Mouse (Mus musculus) megakaryocyte, adult 5-6 weeks (primary cell): ENCODE measurements around the gene Mtpn. TPM values are rescaled to one million over a fixed set of nuclear protein-coding genes. Genes with fewer than 3 reads are reported as not detected.
A peak's percentile ranks its signal among the peaks of the same experiment; 100 is the strongest.

Experiments used
- ATAC-seq: 2 replicates; pipeline ENCODE4 v1.8.0; 2016; ENCODE audit warnings: mild to moderate bottlenecking, inconsistent platforms; ENCODE audit not compliant: poor library complexity, severe bottlenecking
- total RNA-seq, 2 experiments: library from RNA; stranded (forward) in 1 of 2; stranded (reverse) in 1 of 2; fragments of 153-499, 151-499 nt in 1 of 2; fragments of 221-1000, 200-1000 nt in 1 of 2; gene quantifications; 2 replicates each; pipeline versions ENCODE4 v1.2.3 to v1.2.4; 2015 to 2017

The Mtpn gene
- 220 and 244 TPM in 2 replicates for total RNA-seq (2015)
- 199 and 205 TPM in 2 replicates for total RNA-seq (2017)

DNA sequence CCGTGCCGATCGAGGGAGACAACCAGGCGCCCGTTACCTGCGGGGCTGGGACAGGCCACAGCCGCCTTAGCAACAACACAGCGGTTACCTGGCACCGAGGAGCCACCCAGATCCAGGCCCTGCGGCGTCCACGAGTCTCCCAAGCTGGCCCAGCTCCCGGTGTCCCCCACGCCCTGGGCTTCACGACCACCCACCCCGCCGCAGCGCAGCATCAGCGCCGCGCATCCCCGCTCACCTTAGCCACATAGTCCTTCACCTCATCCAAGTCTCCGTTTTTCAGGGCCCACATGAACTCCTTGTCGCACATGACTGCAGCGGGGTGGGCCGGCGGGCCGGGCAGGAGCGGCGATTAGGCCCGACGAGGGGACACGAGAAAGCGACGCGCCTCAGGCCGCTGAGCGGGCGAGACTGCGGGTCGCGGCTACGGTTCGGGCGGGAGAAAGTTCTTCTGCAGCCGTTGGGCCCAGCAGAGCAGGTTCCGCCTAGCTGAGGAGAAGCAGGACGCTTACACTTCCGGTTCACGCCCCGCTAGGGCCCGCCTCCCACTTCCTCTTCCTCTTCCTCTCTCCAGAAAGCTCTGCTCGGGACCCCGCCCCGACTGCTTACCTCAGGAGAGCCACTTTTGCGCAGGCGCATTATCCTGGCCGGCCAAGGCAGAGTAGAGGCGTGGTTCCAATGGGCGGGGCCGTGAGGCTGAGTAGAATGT is at the start of gene Mtpn:
Gene Mtpn (minus strand): TSS at position 585 of the 706 bp plus-strand sequence.
- peak; percentile 92 for ATAC-seq

DNA sequence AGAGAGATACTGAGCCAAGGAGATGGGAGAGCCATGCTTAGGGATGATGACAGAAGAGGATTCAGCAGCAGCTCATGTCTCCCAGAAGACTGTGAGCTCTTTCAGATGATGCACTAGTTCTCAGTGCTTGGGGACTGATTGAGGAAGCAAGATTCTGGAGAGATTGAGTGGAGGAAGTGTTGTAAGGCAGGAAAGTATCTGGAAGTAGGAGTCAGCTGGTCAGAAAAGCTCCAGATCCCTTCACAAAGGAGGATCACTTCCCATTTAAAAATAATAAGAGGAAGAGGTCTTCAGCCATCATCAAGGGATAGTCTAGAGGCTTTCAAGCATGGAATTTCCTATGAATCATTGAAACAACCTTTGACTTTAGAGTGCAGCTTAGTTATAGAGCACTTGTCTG is 29.0 kb upstream of the Mtpn start:
- peak; percentile 78 for ATAC-seq

DNA sequence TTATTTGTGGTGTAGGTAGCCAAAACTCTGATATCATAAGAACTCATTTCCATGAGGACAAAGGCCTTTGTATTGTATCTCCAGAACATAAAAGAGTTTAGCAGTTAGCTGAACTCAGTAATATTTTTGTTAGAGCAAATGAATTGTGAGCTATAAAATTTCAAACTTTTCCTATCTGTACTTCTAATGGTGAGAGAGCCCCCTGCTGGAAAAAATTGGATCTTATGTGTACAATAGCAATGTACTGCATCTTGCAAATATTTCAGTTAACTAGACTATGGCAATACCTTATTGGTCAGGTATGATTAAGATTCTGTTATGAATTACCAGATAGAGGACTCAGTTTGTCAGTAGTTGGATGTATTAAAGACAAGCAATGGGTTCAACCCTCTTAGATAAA is 28.1 kb upstream of the Mtpn start:
- ATAC-seq, result peak; percentile 70; the same call in 1 of the 2 replicates

DNA sequence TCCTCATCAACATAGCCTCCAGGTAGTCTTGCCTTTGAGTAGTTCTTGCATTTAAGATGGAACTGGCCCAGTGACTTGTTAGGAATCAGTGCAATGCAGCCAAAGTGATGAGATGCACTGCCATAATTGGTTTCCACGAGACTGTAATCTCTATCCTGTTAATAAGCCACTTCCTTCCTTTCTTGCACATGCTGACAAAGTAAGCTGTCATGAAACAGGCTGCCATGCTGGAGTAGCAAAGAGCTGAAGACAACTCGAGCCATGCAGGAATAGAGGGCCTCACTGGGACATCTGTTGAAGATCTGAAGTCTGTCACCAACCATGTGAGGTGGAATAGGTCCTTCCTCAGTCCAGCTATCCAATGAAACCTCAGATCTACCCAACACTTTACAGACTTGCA is 20.3 kb upstream of the Mtpn start:
- no peak for ATAC-seq

DNA sequence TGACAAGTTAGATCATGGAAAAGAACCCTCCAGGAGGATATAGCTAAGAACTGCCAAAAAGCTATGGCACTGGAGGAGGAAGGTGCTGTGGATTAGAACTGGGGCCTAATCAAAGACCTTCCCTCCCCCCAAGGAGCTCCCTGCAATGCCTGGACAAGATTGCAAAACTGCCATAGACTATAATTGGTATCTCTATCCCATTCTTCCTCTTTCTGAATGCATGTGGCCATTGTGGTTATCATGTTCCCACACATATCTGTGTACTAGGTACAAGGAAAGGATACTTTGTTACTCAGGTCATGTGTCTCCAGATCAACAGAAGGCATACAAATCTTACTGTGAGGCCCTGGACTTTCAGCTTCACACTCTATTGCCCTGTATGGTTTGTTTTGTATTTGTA is 4.7 kb upstream of the Mtpn start:
- peak; percentile 75 for ATAC-seq

DNA sequence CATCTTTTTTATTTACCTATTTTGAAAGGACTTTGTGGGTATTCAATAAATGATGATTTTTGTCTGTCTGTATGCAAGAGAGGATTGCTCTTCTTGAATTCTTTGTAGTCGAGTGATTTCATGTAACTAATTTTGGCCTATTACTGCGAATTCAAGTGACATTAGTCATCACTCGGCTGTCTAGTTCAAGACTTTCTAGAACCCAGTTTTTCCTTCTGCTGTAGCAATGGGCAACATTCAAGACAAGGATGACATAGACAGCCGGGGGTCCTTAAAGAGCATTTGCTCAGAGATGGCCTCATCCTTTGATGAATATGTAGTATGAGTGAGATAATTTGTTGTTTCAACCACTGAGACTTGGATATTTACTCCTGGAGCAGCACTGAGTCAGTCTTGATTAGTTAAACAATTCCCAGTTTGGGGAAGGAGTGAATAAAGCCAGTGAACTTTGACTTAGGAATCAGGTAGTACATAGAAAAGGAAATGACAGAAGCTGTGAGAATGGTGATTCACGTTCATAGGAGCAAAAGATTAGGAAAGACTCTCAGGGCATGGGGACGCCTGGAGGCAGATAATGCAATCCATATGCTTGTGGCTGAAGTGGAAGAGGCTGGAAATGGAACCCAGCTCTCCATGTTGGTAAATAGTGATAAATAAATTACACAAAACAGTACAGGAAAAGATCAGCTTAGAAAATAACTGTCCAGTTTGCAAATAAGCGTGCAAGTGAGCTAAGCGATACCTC is 3.1 kb upstream of the Mtpn start:
- no peak for ATAC-seq

DNA sequence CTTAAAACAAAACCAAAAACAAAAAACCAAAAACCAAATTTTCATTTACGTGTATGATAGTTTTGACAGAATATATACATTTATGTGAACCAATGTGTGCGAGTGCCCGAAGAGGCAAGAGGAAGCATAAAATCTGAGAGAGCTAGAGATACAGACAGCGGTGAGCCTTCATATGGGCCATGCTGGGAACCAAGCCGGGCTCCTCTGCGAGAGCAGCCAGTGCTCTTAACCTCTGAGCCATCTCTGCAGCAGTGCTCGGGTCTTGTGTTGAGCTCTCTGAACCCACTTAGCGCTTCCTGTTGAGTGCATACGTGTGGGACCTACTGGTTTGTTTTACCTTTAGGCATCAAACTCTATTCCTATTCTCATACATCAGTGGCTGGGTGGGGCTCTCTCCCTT is 689 bp upstream of the Mtpn start:
- ATAC-seq, result no peak

DNA sequence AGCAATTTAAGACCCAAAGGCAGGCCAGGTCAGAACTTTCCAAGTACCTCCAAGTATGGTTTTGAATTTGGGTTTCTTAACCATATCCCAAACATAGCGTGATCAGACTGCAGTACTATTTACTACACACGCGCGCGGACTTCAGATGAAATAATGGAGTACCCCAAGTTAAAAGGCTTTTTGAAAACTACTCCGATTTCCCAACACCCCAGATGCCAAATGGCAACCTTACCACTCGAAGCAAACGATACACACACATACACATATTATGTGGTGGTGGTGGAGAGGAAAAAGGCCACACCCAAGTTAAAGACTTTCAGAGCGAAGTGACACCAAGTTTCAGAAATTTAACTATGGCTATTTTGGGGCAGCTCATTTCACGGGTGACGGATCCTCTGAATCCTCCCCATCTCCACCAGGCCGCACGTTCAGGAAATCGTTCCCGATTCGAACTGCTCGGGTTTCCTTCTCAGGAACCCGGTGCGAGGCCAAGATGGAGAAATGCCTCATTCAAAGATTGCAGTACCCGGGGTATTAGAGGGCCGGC is 858 bp downstream of the Mtpn start:
- ATAC-seq, result peak; percentile 0; the same call in 1 of the 2 replicates

DNA sequence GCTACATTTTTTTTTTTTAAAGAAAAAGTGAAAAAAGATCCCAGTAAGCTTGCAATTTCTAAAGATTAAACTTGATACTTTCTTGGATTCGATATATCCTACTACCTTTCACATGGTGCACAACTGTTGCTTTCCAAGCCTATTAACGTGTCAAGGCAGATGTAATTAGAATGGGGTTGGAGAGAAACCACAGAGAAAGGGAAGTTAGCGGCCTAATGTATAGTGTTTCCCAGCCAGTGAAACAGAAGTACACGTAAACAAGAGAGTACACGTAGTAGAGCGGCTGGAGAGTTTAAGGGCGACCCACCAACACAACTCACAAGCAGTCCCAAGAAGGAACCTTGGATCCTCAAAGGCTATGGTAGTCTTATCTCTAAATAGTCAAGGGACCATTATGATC is 3.7 kb downstream of the Mtpn start:
- ATAC-seq, result peak; percentile 58

DNA sequence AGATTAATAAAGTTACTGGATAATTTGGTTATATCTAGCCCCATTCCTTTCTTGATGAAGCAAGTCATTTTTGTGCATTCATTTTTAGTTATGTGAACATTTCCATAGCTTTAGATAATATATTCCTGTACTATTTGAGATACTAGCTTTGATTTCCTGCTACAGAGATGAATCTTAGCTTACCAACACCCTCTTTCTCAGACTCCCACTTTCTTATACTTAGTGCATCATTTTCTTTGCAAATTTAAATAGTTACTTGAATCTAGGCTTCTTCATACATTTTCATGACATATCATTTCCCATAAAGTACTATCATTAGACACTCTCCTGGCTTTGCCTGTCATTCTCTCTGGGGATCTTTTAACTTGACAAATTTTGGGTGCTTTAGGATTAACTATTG is 26.3 kb downstream of the Mtpn start:
- no peak for ATAC-seq

DNA sequence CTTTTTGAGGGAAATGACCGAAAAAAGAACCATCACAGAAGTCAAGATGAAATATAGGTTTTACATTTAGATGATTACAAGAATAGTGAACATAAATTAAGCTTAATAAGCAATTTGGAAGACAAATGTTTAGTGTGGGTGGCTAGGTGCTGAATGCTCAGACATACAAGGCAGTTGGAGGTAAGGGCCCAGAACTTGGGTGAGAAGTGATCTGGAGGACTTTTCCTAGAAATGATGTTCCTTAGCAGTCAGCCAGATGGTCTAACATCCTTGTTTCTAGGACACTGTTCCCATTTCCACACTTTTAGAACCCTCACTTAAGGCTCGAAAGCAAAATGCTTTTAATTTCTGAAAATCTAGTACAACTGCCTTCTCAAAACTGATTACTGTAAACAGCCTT is 34.9 kb downstream of the Mtpn start:
- ATAC-seq, result no peak

DNA sequence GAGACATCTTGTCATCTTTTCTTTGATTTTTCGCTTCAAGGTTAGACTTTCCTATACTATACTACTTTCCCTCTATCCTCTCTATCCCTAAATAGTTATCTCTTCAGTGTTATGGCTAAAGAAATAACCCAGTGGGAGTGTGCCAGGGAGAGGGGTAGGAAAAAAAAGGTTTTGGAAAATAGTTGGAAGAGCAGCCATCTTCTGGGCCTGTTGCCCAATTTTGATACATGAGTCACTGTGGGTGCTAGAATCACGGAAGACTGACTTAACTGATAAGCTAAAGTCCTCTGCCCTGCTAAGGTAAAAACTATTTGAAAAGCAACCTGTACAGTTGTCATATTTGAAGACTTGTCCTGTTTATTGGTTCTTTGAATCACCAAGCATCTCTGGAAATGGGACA is 36.8 kb downstream of the Mtpn start:
- ATAC-seq, result no peak

DNA sequence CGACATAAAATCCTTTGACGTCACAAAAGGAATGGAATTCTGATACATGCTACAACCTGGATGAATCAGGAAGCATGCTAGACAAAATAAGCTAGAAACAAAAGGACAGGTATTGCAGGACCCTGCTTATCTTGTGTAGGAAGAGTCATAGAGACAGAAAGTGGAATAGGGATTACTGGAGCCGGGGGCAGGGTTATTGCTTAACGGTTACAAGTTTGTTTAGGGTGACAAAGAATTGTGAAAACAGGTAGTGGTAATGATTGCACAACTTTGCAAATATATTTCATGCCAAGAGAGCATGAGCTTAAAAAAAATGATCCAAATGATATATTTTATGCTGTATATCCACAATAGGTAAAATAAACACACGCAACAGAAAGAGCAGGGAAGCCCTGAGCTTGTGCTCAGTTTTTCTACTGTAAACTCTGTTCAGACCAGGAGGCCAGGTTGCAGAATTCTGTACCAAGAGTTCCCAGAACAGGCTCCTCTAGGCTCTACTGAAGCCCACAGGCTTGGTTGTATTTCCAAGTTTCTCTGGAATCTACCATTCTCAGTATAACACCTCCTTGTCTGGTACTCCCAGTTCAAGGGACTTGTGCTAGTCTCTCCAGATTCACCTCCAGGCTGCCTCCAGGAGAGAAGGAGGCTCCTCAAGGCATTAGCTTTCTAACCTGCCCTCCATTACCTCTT is 39.6 kb downstream of the Mtpn start:
- peak; percentile 92 for ATAC-seq

DNA sequence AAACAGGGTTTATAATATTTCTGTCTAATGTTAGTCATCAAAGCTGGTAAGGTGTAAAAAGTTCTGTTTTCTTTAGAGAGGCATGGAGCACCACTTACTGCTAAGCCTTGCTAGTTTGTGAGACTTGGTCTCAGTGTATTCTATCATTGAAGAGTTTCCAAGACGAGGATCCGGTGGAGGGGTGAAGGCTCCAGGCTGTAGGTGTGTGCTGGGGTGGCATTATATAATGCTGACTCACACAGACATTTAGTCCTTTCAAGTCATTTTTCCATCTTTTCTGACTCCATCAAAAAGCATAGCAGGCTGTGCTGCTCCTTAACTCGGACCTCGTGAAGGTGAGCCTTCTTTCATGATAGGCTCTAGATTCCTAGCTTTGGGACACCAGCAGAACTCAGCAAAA is 42.3 kb downstream of the Mtpn start:
- no peak for ATAC-seq

DNA sequence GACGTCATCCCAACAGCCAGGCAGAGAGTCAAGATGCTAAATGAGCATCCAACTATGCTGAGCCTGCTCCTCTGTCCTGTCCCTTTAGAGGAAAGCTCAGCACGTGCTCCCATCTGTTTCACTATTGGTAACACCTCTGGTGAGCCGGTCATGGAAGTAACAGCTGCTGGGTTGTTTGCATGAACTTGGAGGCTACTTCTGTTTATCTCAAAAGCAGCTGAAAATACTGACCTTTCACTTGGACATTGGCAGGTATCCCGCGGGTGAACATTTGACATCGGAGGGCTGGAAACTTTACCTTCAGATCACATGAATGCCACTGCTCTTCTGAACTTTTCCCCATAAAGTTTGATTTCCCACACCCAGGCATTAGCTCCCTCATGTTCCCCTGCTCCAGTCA is 45.8 kb downstream of the Mtpn start:
- ATAC-seq, result no peak

DNA sequence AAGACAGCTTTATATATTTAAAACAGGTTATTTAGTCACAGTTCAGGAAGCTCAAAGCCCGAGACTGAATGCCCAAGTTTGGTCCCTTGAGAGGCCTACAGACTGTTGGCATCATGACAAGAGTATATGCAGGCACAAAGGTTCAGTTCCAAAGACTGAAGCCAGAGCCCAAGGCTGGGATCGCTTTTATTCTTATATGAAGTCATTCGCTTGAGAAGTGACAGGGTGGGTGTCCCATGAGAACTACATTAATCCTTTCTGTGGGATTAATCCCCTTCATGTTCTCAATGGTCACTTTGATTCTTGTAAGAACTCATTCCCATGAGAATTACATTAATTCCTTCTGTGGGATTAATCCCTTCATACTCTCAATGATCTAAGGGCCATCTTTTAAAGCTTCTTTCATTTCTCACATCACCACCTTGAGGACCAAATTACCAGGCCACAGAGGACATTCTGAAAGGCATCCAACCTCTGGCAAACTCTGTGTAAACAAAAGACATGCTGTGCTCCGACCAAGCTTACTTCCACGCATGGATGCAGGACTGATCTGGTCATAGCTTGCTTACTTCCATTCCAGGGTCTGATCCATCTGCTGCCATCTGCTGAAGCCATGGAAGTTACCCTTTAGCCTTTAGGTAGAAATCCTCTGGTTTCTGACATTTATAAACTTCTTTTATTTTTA is 59.9 kb downstream of the Mtpn start:
- ATAC-seq, result no peak

DNA sequence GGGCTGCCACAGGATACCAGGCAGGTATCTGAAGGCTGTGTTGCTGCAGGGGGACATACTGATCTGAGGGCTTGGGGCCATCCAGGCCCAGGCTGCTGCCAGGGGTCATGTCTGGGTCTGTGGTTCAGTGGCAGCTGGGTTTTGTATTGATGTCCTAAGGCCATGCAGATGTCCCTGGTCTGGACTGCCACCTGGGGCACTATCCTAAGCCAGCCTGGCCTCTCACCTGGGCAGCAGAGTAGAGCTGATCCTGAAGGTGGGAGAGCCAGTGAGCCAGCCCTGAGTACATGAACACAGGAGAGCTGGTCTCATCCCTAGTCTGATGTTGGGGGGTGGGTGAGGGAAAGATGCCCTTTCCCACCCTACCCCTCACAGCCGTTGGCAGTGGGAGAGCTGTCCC is 62.9 kb downstream of the Mtpn start:
- ATAC-seq, result no peak

DNA sequence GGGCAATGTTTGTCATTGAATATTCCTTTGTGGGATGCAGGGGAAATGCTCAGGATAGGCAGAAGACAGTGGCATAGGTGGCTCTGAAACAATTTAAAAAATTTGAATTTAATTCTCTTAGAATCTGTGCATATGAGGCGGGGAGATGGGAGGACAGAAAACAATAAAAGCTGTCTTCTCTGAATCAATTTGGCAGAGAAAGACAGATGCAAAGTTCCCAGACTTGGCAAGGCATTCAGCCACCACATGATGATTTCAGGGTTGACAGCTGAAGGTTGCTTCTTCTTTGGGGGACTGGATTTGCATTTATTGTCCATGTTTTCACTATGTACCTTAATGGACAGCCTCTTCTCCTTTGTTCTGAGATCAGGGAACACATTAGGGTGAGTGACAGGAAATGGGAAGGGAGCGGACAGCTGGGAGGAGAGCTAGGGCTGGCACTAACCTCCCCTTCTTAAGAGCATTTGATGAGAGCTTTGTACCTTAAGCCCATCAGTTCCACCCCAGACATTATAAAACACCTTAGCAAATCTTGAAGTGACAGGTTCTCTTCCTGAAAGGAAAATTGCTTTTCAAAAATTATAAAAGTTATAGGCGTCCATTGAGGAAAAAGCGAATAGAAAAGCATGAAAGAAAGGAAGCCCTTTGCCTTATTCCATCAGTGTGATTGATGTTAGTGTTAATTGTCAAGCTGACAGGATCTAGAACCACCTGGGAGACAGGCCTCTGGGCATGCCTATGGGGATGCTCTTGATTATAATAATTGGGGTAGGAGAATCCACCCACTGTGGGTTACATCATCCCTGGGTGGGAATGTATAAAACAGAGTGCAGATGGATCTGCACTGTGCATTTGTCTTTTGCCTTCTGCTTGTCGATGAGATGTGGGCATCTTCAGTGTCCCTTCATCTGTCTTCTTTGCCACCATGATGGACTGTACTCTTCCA is 76.0 kb downstream of the Mtpn start:
- ATAC-seq, result no peak

DNA sequence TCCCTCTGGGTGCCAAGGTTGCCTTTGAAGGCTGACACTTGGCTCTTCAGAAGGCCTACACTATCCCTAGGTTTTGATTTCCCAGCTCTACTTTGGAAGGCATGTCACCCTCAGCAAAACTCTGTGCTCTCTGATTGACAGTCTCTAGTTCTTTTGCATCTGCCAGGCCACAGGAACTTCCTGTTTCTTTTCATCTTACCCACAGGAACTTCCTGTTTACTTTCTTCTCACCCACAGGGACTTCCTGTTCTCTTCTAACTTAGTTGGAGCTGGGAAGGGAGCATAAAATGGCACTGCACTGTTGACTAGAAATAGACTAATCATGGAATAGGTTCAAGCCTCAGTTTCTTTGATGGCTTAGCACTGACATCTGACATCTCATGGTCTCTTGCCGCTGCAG is 77.2 kb downstream of the Mtpn start:
- ATAC-seq, result peak; percentile 91
